Mouse (Mus musculus): Measurements from ENCODE around the gene Clec16a.

Gene Clec16a

GRCm38 (mm10) chr16:10544995-10545622 lies at the start of gene Clec16a:
Clec16a (plus strand) TSS chr16:10545339.
- in situ Hi-C loops (cut with MboI; ENCODE audit: unreplicated experiment in 2 of 2) = loop anchor here in 1 of 2 experiments (25.0 kb wide), 1 partner anchor 1708 kb away; the partner anchor contains the start of gene 1810013L24Rik

GRCm38 (mm10) chr16:10495824-10496298 lies 49.3 kb upstream of the Clec16a start:
- in situ Hi-C loops (cut with MboI; ENCODE audit: unreplicated experiment in 2 of 2) = no loop called here

GRCm38 (mm10) chr16:10498096-10498602 lies 47.0 kb upstream of the Clec16a start:
- in situ Hi-C loops (cut with MboI; ENCODE audit: unreplicated experiment in 2 of 2) = no loop called here

- in situ Hi-C loops (cut with MboI; ENCODE audit: unreplicated experiment in 2 of 2) = no loop called here
These were observed 46.0 kb upstream of the Clec16a start for GRCm38 (mm10) chr16:10499122-10499521.

- in situ Hi-C loops (cut with MboI; ENCODE audit: unreplicated experiment in 2 of 2) = loop anchor here in 1 of 2 experiments (25.0 kb wide), 1 partner anchor 1665 kb away; the partner anchor contains the start of gene 1810013L24Rik
These were observed 43.3 kb upstream of the Clec16a start for GRCm38 (mm10) chr16:10501865-10502264.

GRCm38 (mm10) chr16:10503058-10503457 lies 42.1 kb upstream of the Clec16a start:
- in situ Hi-C loops (cut with MboI; ENCODE audit: unreplicated experiment in 2 of 2) = loop anchor here in 1 of 2 experiments (25.0 kb wide), 1 partner anchor 1666 kb away; the partner anchor contains the start of gene 1810013L24Rik

- in situ Hi-C loops (cut with MboI; ENCODE audit: unreplicated experiment in 2 of 2) = loop anchor here in 1 of 2 experiments (25.0 kb wide), 1 partner anchor 1670 kb away; the partner anchor contains the start of gene 1810013L24Rik
These were observed 37.7 kb upstream of the Clec16a start for GRCm38 (mm10) chr16:10507445-10507844.

GRCm38 (mm10) chr16:10508691-10509090 lies 36.4 kb upstream of the Clec16a start:
- in situ Hi-C loops (cut with MboI; ENCODE audit: unreplicated experiment in 2 of 2) = loop anchor here in 1 of 2 experiments (25.0 kb wide), 1 partner anchor 1671 kb away; the partner anchor contains the start of gene 1810013L24Rik

- in situ Hi-C loops (cut with MboI; ENCODE audit: unreplicated experiment in 2 of 2) = loop anchor here in 1 of 2 experiments (25.0 kb wide), 1 partner anchor 1673 kb away; the partner anchor contains the start of gene 1810013L24Rik
These were observed 34.5 kb upstream of the Clec16a start for GRCm38 (mm10) chr16:10510477-10511133.

GRCm38 (mm10) chr16:10511134-10511520 lies 34.0 kb upstream of the Clec16a start:
- in situ Hi-C loops (cut with MboI; ENCODE audit: unreplicated experiment in 2 of 2) = loop anchor here in 1 of 2 experiments (25.0 kb wide), 1 partner anchor 1674 kb away; the partner anchor contains the start of gene 1810013L24Rik

- in situ Hi-C loops (cut with MboI; ENCODE audit: unreplicated experiment in 2 of 2) = loop anchor here (5.0 to 25.0 kb wide), 3 partner anchors 119 to 1679 kb away; partner anchors contain the start of genes Tekt5 (in 2 of the 2) and 1810013L24Rik (in 1 of the 2)
These were observed 29.1 kb upstream of the Clec16a start for GRCm38 (mm10) chr16:10515953-10516572.

- in situ Hi-C loops (cut with MboI; ENCODE audit: unreplicated experiment in 2 of 2) = loop anchor here (5.0 to 25.0 kb wide), 3 partner anchors 121 to 1681 kb away; partner anchors contain the start of genes Tekt5 (in 2 of the 2) and 1810013L24Rik (in 1 of the 2)
These were observed 27.1 kb upstream of the Clec16a start for GRCm38 (mm10) chr16:10518030-10518429.

GRCm38 (mm10) chr16:10520908-10521614 lies 24.1 kb upstream of the Clec16a start:
- in situ Hi-C loops (cut with MboI; ENCODE audit: unreplicated experiment in 2 of 2) = loop anchor here (10.0 to 25.0 kb wide), 2 partner anchors 446 to 1684 kb away; partner anchors contain the start of gene 1810013L24Rik (in 1 of the 2)

- in situ Hi-C loops (cut with MboI; ENCODE audit: unreplicated experiment in 2 of 2) = loop anchor here (10.0 to 25.0 kb wide), 2 partner anchors 448 to 1686 kb away; partner anchors contain the start of gene 1810013L24Rik (in 1 of the 2)
These were observed 22.3 kb upstream of the Clec16a start for GRCm38 (mm10) chr16:10522811-10523210.

- in situ Hi-C loops (cut with MboI; ENCODE audit: unreplicated experiment in 2 of 2) = loop anchor here (10.0 to 25.0 kb wide), 2 partner anchors 449 to 1686 kb away; partner anchors contain the start of gene 1810013L24Rik (in 1 of the 2)
These were observed 21.5 kb upstream of the Clec16a start for GRCm38 (mm10) chr16:10523650-10524049.

- in situ Hi-C loops (cut with MboI; ENCODE audit: unreplicated experiment in 2 of 2) = loop anchor here (10.0 to 25.0 kb wide), 2 partner anchors 450 to 1688 kb away; partner anchors contain the start of gene 1810013L24Rik (in 2 of the 2)
These were observed 20.1 kb upstream of the Clec16a start for GRCm38 (mm10) chr16:10524866-10525609.

GRCm38 (mm10) chr16:10525610-10525980 lies 19.5 kb upstream of the Clec16a start:
- in situ Hi-C loops (cut with MboI; ENCODE audit: unreplicated experiment in 2 of 2) = loop anchor here in 1 of 2 experiments (10.0 to 25.0 kb wide), 2 partner anchors 451 to 1688 kb away; partner anchors contain the start of gene 1810013L24Rik

- in situ Hi-C loops (cut with MboI; ENCODE audit: unreplicated experiment in 2 of 2) = loop anchor here in 1 of 2 experiments (10.0 to 25.0 kb wide), 2 partner anchors 452 to 1690 kb away; partner anchors contain the start of gene 1810013L24Rik
These were observed 18.0 kb upstream of the Clec16a start for GRCm38 (mm10) chr16:10527046-10527644.

Data from v-Abl transformed pro-B cells (cell line).